Mouse (Mus musculus) midbrain, embryonic 12.5 days (tissue): ENCODE measurements at regions not wholly inside any gene's neighbourhood (a gene's known extent, or its start where the extent isn't known, plus 50 kb on each side); places are given as distances from the start of the nearest gene placed in this dataset.
"Not testable (repeated sequence)": the region's sequence is repeated elsewhere in the genome, so short reads cannot be mapped to it uniquely, and the experiment has no call there.

Experiments
- ATAC-seq: fragments of 200-750 bp; cut with Nextera tagmentation; 2 replicates; pipeline ENCODE4 v1.8.0; 2017; ENCODE audit warnings: low read depth, moderate TSS enrichment, moderate library complexity; ENCODE audit not compliant: low FRiP score
- H3K27ac ChIP-seq: fragments of 300-500 bp; sonication (generic); replicated peaks from 2 replicates; pipeline ENCODE4 v1.5.1; 2016; ENCODE audit warnings: mild to moderate bottlenecking
- H3K27me3 ChIP-seq: fragments of 300-500 bp; sonication (generic); 2 replicates; pipeline ENCODE4 v1.6.1; 2016; ENCODE audit warnings: mild to moderate bottlenecking
- H3K36me3 ChIP-seq: fragments of 300-500 bp; sonication (generic); 2 replicates; pipeline ENCODE4 v1.6.1; 2016
- H3K4me1 ChIP-seq: fragments of 300-500 bp; sonication (generic); 2 replicates; pipeline ENCODE4 v1.6.1; 2016
- H3K4me2 ChIP-seq: fragments of 300-500 bp; sonication (generic); replicated peaks from 2 replicates; pipeline ENCODE4 v1.6.1; 2016; ENCODE audit warnings: mild to moderate bottlenecking, moderate library complexity
- H3K4me3 ChIP-seq: fragments of 300-500 bp; sonication (generic); 2 replicates; pipeline ENCODE4 v1.5.1; 2016; ENCODE audit warnings: mild to moderate bottlenecking
- H3K9ac ChIP-seq: fragments of 300-500 bp; sonication (generic); replicated peaks from 2 replicates; pipeline ENCODE4 v1.6.1; 2016; ENCODE audit warnings: mild to moderate bottlenecking, moderate library complexity
- H3K9me3 ChIP-seq: fragments of 300-500 bp; sonication (generic); 2 replicates; pipeline ENCODE4 v1.6.1; 2016; ENCODE audit warnings: mild to moderate bottlenecking
- WGBS: fragments of 180-500 bp; shearing (Covaris S2); methylation state at CpG from one replicate; pipeline ENCODE4 v1.1.7; 2016; 5-methylcytosine and 5-hydroxymethylcytosine counted together

DNA sequence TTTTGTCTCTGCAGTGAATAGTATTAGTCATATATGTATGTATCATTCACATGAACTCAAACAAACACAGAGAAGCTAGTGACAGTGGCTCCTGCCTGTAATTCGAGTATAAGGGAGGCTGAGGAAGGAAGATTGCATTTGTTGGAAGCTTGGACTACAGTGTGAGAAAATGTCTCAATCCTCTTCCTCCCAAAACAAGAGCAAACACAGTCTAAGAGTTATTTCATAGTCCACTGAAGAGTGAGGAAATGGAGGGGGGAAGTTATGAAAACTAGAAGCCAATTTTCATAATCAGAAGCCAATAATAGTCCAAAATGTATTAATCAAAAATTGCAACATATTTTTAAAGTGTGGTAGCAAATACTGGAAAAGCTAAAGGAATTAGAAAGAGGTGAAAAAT lies 95.6 kb upstream of the Cdyl start:
- H3K36me3 ChIP-seq = no peaks in the 10 kb centered on the region

GRCm38 (mm10) chr13:35581616-35582015 lies 78.0 kb upstream of the Cdyl start:
- Histone ChIP-seq H3K4me2 (no peak overlapping the region), H3K27me3 (no peaks in the 10 kb centered on the region), H3K4me1 (no peaks in the 10 kb centered on the region), H3K4me3 (no peak overlapping the region), H3K27ac (no peak overlapping the region), H3K9ac (no peak overlapping the region), H3K9me3 (no peaks in the 10 kb centered on the region), H3K36me3 (no peaks in the 10 kb centered on the region)
- 27% methylated on average over 3 of the region's 3 CpGs for WGBS
- ATAC-seq = peak; percentile 71

More for the DNA sequence above, 95.6 kb upstream of the Cdyl start:
- Histone ChIP-seq H3K27me3 (no peaks in the 10 kb centered on the region), H3K9ac (no peak overlapping the region), H3K4me2 (no peak overlapping the region), H3K4me1 (no peaks in the 10 kb centered on the region), H3K4me3 (no peak overlapping the region), H3K27ac (no peak overlapping the region), H3K9me3 (no peaks in the 10 kb centered on the region)
- 32% methylated on average over 1 of the region's 1 CpGs for WGBS
- no peak for ATAC-seq

GRCm38 (mm10) chr13:35598003-35598402 lies 61.6 kb upstream of the Cdyl start:
- Histone ChIP-seq H3K27ac (no peak overlapping the region), H3K36me3 (no peaks in the 10 kb centered on the region), H3K4me2 (no peak overlapping the region), H3K4me1 (no peaks in the 10 kb centered on the region), H3K9me3 (no peaks in the 10 kb centered on the region), H3K4me3 (no peak overlapping the region), H3K9ac (no peak overlapping the region), H3K27me3 (no peaks in the 10 kb centered on the region)
- 91% methylated on average over 5 of the region's 5 CpGs for WGBS
- no peak for ATAC-seq

DNA sequence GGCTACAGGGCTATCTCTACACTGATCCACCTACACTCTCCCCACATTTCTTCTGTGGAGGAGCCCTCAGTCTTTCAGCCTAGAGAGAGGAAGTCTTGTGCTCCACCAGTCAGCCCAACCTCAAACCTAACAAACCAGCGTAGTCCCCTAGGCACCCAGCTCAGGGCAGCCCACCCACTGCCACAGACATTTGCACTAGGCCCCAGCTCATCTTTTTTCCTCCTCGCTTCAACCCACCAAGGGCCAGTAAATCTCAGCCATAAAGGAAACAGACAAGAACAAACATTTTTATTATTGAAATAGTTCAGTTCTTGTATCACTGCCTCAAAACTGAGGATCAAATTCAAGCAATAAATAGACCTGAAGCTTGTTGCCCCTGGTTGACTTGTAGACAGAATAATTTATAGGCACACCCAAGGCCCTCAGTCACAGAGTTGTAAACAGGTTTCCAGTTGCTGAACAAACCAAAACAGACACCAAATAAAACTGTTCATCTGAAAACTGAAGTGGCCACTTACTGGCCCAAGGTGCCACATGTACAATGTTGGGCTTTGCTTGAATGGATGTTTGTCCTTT lies 58.0 kb upstream of the Cdyl start:
- no peak for ATAC-seq
- H3K36me3 ChIP-seq = no peaks in the 10 kb centered on the region
- no peak overlapping the region for H3K27ac ChIP-seq
- H3K9ac ChIP-seq = no peak overlapping the region
- no peaks in the 10 kb centered on the region for H3K27me3 ChIP-seq
- H3K4me1 ChIP-seq = no peaks in the 10 kb centered on the region
- H3K4me3 ChIP-seq = no peak overlapping the region
- H3K9me3 ChIP-seq = no peaks in the 10 kb centered on the region
- 90% methylated on average over 2 of the region's 2 CpGs for WGBS
- no peak overlapping the region for H3K4me2 ChIP-seq

- Histone ChIP-seq H3K27ac (no peak overlapping the region), H3K27me3 (no peaks in the 10 kb centered on the region), H3K4me2 (no peak overlapping the region), H3K9ac (no peak overlapping the region), H3K4me3 (no peak overlapping the region), H3K36me3 (no peaks in the 10 kb centered on the region), H3K4me1 (no peaks in the 10 kb centered on the region), H3K9me3 (no peaks in the 10 kb centered on the region)
- ATAC-seq = no peak
- 92% methylated on average over 5 of the region's 5 CpGs for WGBS
These were observed 56.6 kb upstream of the Cdyl start for GRCm38 (mm10) chr13:35603080-35603479.

DNA sequence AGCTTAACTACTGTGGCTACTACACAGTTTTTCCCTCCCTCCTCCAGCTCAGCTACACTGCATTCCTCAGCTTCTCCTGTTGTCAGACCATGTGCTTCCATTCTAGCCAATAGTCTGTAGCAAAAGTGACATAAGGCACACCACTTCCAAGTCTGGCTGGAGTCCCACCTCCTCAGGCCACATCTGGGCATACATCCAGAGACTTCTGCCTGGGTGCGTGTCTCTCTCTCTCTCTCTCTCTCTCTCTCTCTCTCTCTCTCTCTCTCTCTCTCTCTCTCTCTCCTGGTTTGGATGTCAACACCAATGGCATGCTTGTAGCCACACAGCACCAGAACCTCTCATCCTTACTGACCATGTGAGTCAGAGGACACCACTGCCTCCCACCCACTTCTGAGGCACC lies 55.6 kb upstream of the Cdyl start:
- Histone ChIP-seq H3K9ac (no peak overlapping the region), H3K27me3 (no peaks in the 10 kb centered on the region), H3K27ac (no peak overlapping the region), H3K4me3 (no peak overlapping the region), H3K9me3 (no peaks in the 10 kb centered on the region), H3K36me3 (no peaks in the 10 kb centered on the region), H3K4me2 (no peak overlapping the region), H3K4me1 (no peaks in the 10 kb centered on the region)
- no peak for ATAC-seq
- 88% methylated on average over 1 of the region's 1 CpGs for WGBS

DNA sequence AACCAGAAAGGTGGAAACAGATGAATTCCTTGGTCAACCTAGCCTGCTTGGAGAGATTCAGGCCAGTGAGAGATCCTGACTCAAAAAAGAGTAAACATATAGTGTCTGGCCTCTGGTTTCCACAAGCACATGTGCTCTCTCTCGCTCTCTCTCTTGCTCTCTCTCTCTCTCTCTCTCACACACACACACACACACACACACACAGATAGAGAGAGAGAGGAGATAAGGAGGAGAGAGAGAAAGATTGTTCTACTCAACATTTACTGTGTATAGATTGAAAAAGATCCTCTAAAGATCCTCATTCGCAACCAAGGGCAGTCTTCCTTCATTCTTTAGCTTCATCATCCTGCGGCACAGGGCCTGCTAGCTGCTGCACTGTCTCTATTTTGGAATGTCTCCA lies 54.9 kb upstream of the Cdyl start:
- ATAC-seq = no peak
- no peaks in the 10 kb centered on the region for H3K27me3 ChIP-seq
- 91% methylated on average over 3 of the region's 3 CpGs for WGBS
- H3K9me3 ChIP-seq = no peaks in the 10 kb centered on the region
- H3K4me2 ChIP-seq = no peak overlapping the region
- no peak overlapping the region for H3K9ac ChIP-seq
- no peaks in the 10 kb centered on the region for H3K4me1 ChIP-seq
- no peak overlapping the region for H3K4me3 ChIP-seq
- H3K36me3 ChIP-seq = no peaks in the 10 kb centered on the region
- no peak overlapping the region for H3K27ac ChIP-seq

DNA sequence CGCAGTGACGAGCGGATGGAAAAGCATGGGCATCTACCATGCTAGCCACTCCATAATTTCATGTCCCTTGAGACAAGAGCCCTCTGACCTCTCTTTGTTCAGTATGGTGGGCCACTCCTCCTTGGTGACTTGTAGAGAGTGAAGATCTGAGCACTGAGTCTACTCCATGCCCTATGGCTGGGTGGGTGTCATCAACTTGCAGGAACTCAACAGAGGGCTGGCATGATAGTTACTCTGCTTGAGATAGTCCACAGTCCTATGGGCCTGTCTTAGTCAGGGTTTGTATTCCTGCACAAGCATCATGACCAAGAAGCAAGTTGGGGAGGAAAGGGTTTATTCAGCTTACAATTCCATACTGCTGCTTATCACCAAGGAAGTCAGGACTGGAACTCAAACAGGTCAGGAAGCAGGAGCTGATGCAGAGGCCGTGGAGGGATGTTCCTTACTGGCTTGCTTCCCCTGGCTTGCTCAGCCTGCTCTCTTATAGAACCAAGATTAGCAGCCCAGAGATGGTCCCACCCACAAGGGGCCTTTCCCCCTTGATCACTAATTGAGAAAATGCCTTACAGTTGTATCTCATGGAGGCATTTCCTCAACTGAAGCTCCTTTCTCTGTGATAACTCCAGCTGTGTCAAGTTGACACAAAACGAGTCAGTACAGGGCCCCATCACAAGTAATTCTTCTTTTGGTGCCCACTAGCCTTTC lies 52.6 kb upstream of the Cdyl start:
- H3K4me3 ChIP-seq, H3K9me3 ChIP-seq, H3K4me1 ChIP-seq, H3K27me3 ChIP-seq, ATAC-seq, H3K36me3 ChIP-seq, H3K27ac ChIP-seq, H3K9ac ChIP-seq, H3K4me2 ChIP-seq: not testable (repeated sequence)
- 88% methylated on average over 5 of the region's 5 CpGs for WGBS

DNA sequence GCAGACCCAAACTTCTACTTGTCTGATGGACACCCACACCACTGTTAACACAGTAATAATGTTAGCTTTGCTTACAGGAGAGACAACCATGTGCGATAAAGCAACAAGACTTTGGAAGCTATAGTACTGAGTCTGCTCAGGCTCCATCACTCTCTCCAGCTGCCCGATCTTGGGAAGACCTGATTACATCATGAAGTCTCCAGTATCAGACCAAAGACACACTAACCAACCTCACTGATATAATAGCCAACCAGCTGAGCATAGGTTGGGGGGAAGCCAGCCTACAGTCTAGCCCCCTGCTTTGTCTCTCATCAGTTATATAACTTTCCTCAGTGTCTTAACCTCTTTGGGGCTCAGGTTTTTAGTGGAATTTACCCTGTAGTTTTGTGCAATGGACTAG lies 51.9 kb upstream of the Cdyl start:
- Histone ChIP-seq H3K27ac (no peak overlapping the region), H3K9ac (no peak overlapping the region), H3K4me3 (no peak overlapping the region), H3K4me2 (no peak overlapping the region), H3K27me3 (no peaks in the 10 kb centered on the region), H3K4me1 (no peaks in the 10 kb centered on the region), H3K36me3 (no peaks in the 10 kb centered on the region), H3K9me3 (no peaks in the 10 kb centered on the region)
- 91% methylated on average over 2 of the region's 2 CpGs for WGBS
- ATAC-seq = no peak
